Mouse (Mus musculus) monocyte, adult 59 days (primary cell): Measurements from ENCODE around the gene Nme7. TPM values are rescaled to one million over a fixed set of nuclear protein-coding genes. Genes with fewer than 3 reads are reported as not detected.

Experiments
- total RNA-seq, 2 experiments: library from RNA; stranded (reverse); gene quantifications; one replicate each; pipeline ENCODE4 v1.2.4; 2023

Gene Nme7
- 1 to 10 TPM; 4.3 to 7.7 TPM for total RNA-seq

DNA sequence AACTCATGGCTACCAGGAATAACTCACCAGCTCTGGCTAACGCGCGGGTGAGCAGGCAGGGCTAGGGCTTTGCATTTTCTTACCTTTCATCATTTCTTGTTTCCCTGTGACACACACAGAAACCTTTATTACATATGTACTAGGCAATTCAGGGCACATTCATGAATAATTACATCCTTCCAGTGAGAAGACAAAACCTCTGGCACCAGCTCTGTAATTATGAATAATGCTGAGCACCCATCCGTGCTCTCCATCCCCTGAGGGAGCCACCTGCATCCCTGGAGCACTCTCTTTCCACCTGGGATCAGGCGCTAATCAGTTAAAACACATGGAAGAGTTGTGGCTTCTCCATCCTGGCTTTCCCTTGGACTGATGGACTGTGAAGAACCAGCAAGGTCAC is at the start of gene Nme7:
Nme7 (plus strand) TSS at position 301 of the 400 bp plus-strand sequence.

GRCm38 (mm10) chr1:164275455-164275954 is 28.4 kb upstream of the Nme7 start, which contains the start of gene Ccdc181:
Gene Ccdc181, plus strand, starts transcription at chr1:164275585.

DNA sequence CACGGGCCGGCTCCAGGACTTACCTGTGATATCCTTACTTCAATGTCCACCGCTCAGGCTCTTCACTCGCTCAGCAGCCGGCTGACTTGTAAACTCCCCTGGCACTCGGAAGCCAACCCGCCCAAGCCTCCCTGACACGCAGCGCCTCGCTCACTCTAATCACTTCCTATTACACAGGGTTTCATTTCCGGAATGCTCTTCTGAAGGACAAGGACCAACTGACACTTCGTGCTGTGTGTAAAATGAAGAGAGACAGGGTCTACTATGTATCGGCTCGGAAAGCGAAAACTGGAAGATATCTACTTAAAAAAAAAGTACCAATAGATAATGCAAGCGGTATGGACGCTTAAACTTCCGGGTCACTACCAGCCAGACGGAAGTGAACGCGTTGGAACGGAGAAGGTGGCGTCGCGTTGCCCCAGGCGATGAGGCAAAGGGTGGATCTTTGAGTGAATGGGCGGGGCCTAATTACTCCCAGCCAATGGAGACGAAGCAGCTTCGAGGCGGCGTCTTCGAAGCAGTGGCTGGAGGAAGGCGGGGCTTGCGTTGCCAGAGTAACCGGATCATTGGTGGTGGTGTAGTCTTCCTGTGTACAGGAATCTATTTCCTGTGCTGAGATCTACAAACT is 3.3 kb downstream of the Nme7 start, which contains the start of gene Blzf1:
Blzf1 (minus strand) TSS at position 366 of the 628 bp plus-strand sequence.

GRCm38 (mm10) chr1:164458245-164458613 is 154.3 kb downstream of the Nme7 start, which contains the start of gene Atp1b1:
Gene Atp1b1, minus strand, starts transcription at chr1:164458355.

Other genes starting within 250 kb of the Nme7 start
- gene Sell, start 242.1 kb upstream of the Nme7 start, total RNA-seq: 100 to 1,000 TPM in 1 of 2 experiments, 10 to 100 TPM in 1; 90.7 to 148 TPM
- gene Selp, start 188.9 kb upstream of the Nme7 start, total RNA-seq: 1 to 10 TPM; 1.0 to 4.0 TPM
- gene F5, start 152.3 kb upstream of the Nme7 start, total RNA-seq: 10 to 100 TPM; 48.7 to 63.4 TPM
- gene Slc19a2, start 55.1 kb upstream of the Nme7 start, total RNA-seq: 1 to 10 TPM; 5.9 to 6.8 TPM
- 1 to 10 TPM; 4.0 to 5.4 TPM for gene Ccdc181, start 28.5 kb upstream of the Nme7 start, total RNA-seq
- gene Blzf1, start 3.4 kb downstream of the Nme7 start, total RNA-seq: 10 to 100 TPM; 15.6 to 17.5 TPM
- gene Atp1b1, start 154.2 kb downstream of the Nme7 start, total RNA-seq: 1 to 10 TPM; 2.0 to 2.7 TPM